Comparison of ENCODE assay signal across 38 mouse cellular contexts in the genomic region with DNA sequence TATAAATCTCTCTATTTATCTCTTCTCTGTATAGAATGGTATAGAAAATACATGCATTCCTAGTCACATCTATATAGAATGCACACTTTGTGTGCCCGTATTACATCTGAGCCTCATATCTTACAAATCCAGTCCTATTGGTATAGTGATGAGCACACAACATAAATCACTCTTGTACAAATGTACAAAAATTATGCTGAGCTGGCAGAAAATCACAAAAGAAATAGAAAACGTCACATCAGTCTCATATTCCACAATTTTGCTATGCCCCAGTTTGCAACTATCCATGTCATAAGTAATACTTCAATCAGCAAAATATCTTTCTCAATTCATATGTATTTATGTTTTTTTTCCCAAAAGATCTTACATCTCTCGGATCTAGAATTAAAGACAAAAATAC. TPM values are rescaled to one million over a fixed set of nuclear protein-coding genes. Genes with fewer than 3 reads are reported as not detected.
"Had no signal": no experiment of that assay in that cellular context is flagged by ENCODE, and none has a peak within 500 bp of the region (broad histone marks: within the 10 kb centered on the region; RNA-seq: fewer than 3 reads in every experiment).

No protein-coding gene starts in this region.

- H3K9me3 ChIP-seq: embryonic facial prominence, embryonic 10.5 days; embryonic facial prominence, embryonic 12.5 days; embryonic facial prominence, embryonic 13.5 days; embryonic facial prominence, embryonic 15.5 days; forebrain, embryonic 10.5 days; forebrain, embryonic 12.5 days; forebrain, embryonic 13.5 days; forebrain, embryonic 15.5 days; heart, embryonic 10.5 days had no signal

- H3K36me3 ChIP-seq: embryonic facial prominence, embryonic 10.5 days; embryonic facial prominence, embryonic 12.5 days; embryonic facial prominence, embryonic 13.5 days; embryonic facial prominence, embryonic 15.5 days; forebrain, embryonic 10.5 days; forebrain, embryonic 12.5 days; forebrain, embryonic 15.5 days; heart, embryonic 10.5 days had no signal

- H3K27me3 ChIP-seq: embryonic facial prominence, embryonic 12.5 days; embryonic facial prominence, embryonic 13.5 days; embryonic facial prominence, embryonic 15.5 days; forebrain, embryonic 12.5 days; forebrain, embryonic 13.5 days; forebrain, embryonic 15.5 days had no signal

- H3K27ac ChIP-seq: embryonic facial prominence, embryonic 10.5 days; embryonic facial prominence, embryonic 12.5 days; embryonic facial prominence, embryonic 13.5 days; embryonic facial prominence, embryonic 15.5 days; forebrain, embryonic 10.5 days; forebrain, embryonic 12.5 days; forebrain, embryonic 13.5 days; forebrain, embryonic 15.5 days; gastrocnemius, adult 2 months; heart, adult 2 months; heart, embryonic 10.5 days had no signal

- H3K9ac ChIP-seq: embryonic facial prominence, embryonic 12.5 days; embryonic facial prominence, embryonic 13.5 days; embryonic facial prominence, embryonic 15.5 days; forebrain, embryonic 12.5 days; forebrain, embryonic 13.5 days; forebrain, embryonic 15.5 days; forebrain, postnatal 0 days had no signal

- DNase-seq: cerebellum, postnatal 10 days; cerebellum, postnatal 25 days; cerebellum, postnatal 36 days; embryo, embryonic 11 days; forebrain, postnatal 0 days; gastrocnemius, adult 2 months; gastrocnemius, postnatal 10 days; gastrocnemius, postnatal 14 days; gastrocnemius, postnatal 25 days; gastrocnemius, postnatal 36 days; heart, adult 11 months; heart, adult 18-20 months; heart, adult 2 months had no signal

- H3K4me2 ChIP-seq: embryonic facial prominence, embryonic 12.5 days; embryonic facial prominence, embryonic 13.5 days; embryonic facial prominence, embryonic 15.5 days; forebrain, embryonic 12.5 days; forebrain, embryonic 13.5 days; forebrain, embryonic 15.5 days; heart, embryonic 11.5 days had no signal

- H3K4me1 ChIP-seq: embryonic facial prominence, embryonic 10.5 days; embryonic facial prominence, embryonic 12.5 days; embryonic facial prominence, embryonic 13.5 days; embryonic facial prominence, embryonic 15.5 days; forebrain, embryonic 10.5 days; forebrain, embryonic 12.5 days; forebrain, embryonic 13.5 days; forebrain, embryonic 15.5 days; heart, embryonic 10.5 days had no signal

- H3K4me3 ChIP-seq: embryonic facial prominence, embryonic 10.5 days; embryonic facial prominence, embryonic 12.5 days; embryonic facial prominence, embryonic 13.5 days; embryonic facial prominence, embryonic 15.5 days; erythroblast, embryonic 14.5 days; forebrain, embryonic 10.5 days; forebrain, embryonic 12.5 days; forebrain, embryonic 13.5 days; forebrain, embryonic 15.5 days; gastrocnemius, adult 2 months; heart, adult 2 months; heart, embryonic 10.5 days had no signal

RNA-seq across cellular contexts. Expression of a gene that starts 4.7 kb away (rescaled TPM):
- total RNA-seq: common myeloid progenitor, adult 5-6 weeks; forebrain, postnatal 0 days; gastrocnemius, adult 18-20 months; gastrocnemius, adult 2 months; gastrocnemius, adult 8-10 months; gastrocnemius, postnatal 10 days; gastrocnemius, postnatal 14 days; gastrocnemius, postnatal 25 days; gastrocnemius, postnatal 36 days; gastrocnemius, postnatal 4 days; granulocyte monocyte progenitor cell, adult 5-6 weeks; heart, adult 18-20 months; heart, adult 2 months; heart, adult 8-10 months had no signal
- polyA plus RNA-seq: cortical plate, adult 2 months; embryonic facial prominence, embryonic 10.5 days; embryonic facial prominence, embryonic 11.5 days; embryonic facial prominence, embryonic 12.5 days; embryonic facial prominence, embryonic 13.5 days; embryonic facial prominence, embryonic 14.5 days; embryonic facial prominence, embryonic 15.5 days; erythroblast, embryonic 14.5 days; forebrain, embryonic 10.5 days; forebrain, embryonic 11.5 days; forebrain, embryonic 12.5 days; forebrain, embryonic 13.5 days; forebrain, embryonic 14.5 days; forebrain, embryonic 15.5 days; forebrain, embryonic 16.5 days; forebrain, postnatal 0 days; frontal cortex, adult 2 months; gonadal fat pad, adult 2 months; heart, adult 2 months; heart, embryonic 10.5 days; heart, embryonic 11.5 days had no signal

RNA-seq across cellular contexts. Expression of a gene that starts 23.3 kb away (rescaled TPM):
- total RNA-seq: common myeloid progenitor, adult 5-6 weeks; forebrain, postnatal 0 days; gastrocnemius, adult 18-20 months; gastrocnemius, adult 2 months; gastrocnemius, adult 8-10 months; gastrocnemius, postnatal 10 days; gastrocnemius, postnatal 14 days; gastrocnemius, postnatal 25 days; gastrocnemius, postnatal 36 days; gastrocnemius, postnatal 4 days; granulocyte monocyte progenitor cell, adult 5-6 weeks; heart, adult 18-20 months; heart, adult 2 months; heart, adult 8-10 months had no signal
- polyA plus RNA-seq: cortical plate, adult 2 months; embryonic facial prominence, embryonic 10.5 days; embryonic facial prominence, embryonic 11.5 days; embryonic facial prominence, embryonic 12.5 days; embryonic facial prominence, embryonic 13.5 days; embryonic facial prominence, embryonic 14.5 days; embryonic facial prominence, embryonic 15.5 days; erythroblast, embryonic 14.5 days; forebrain, embryonic 10.5 days; forebrain, embryonic 11.5 days; forebrain, embryonic 12.5 days; forebrain, embryonic 13.5 days; forebrain, embryonic 14.5 days; forebrain, embryonic 15.5 days; forebrain, embryonic 16.5 days; forebrain, postnatal 0 days; frontal cortex, adult 2 months; gonadal fat pad, adult 2 months; heart, adult 2 months; heart, embryonic 10.5 days; heart, embryonic 11.5 days had no signal
